In the genomic region with DNA sequence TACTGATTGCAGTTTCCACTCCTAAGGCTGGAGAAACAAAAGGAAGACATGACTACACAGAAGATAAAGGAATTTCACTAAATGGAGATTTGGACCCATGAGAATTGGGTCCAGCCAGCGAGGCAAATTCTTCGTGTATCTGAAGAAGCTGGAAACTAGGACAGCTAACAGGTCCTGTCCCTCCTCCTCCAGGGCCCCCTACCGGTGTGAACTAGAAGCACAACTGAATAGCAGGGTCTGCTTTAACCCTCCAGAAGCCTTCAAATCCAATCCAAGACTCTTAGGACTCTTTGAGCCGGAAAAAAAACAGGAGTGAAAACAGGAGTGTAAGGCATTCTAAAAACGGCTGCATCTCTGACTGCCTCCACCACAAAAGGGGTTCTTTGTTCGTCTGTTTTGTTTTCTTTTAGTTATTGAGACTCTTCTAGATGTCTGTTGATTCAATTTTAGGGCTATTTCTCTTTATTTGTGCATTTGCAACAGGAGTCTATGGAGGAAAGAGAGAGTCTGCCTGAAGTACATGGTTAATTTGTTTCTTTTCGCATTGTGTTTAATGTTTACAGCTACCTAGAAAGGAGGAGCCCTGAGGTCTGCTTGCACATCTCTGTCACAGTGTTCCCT, we compare ENCODE assay signal across 8 mouse cellular contexts. TPM values are rescaled to one million over a fixed set of nuclear protein-coding genes. Genes with fewer than 3 reads are reported as not detected.
DNase-seq lines count a peak whose midpoint lies in the region; ATAC-seq and TF ChIP-seq lines count a peak whose summit lies in the region.

No protein-coding gene starts in this region.

- no peak for TF ChIP-seq RAD21 in CH12.LX (IDR thresholded peaks at IDR 0.05; ENCODE audit: low read depth, low read length)

- peaks cover 12% of the 10 kb centered on the region for H3K4me1 ChIP-seq in heart, embryonic 15.5 days (replicated peaks)
- 0 out of 2 replicates have a peak, but pooled peaks cover 9% of the 10 kb centered on the region for H3K4me1 ChIP-seq in heart, embryonic 11.5 days (ENCODE audit: control insufficient read depth, insufficient read depth, low read length)
- H3K4me1 ChIP-seq in CH12.LX (ENCODE audit: control insufficient read depth in 1 of 2, insufficient read depth in 2 of 2): no peaks in the 10 kb centered on the region; a peak in 1 of 4 replicates
- peaks cover 3% of the 10 kb centered on the region; the same call in 1 of the 2 replicates for H3K4me1 ChIP-seq in liver, embryonic 11.5 days (replicated peaks; ENCODE audit: control insufficient read depth, insufficient read depth, low read length)

- no peaks in the 10 kb centered on the region for H3K36me3 ChIP-seq in heart, embryonic 15.5 days
- H3K36me3 ChIP-seq in heart, embryonic 11.5 days (ENCODE audit: control insufficient read depth, insufficient read depth, low read length): no peaks in the 10 kb centered on the region
- no peaks in the 10 kb centered on the region for H3K36me3 ChIP-seq in CH12.LX (replicated peaks in 1 of 2; ENCODE audit: control insufficient read depth in 1 of 2, insufficient read depth in 1 of 2, low read length in 1 of 2)
- no peaks in the 10 kb centered on the region for H3K36me3 ChIP-seq in liver, embryonic 11.5 days (ENCODE audit: control insufficient read depth, insufficient read depth, low read length)

- no peak overlapping the region for H3K9ac ChIP-seq in heart, embryonic 15.5 days
- no peak overlapping the region for H3K9ac ChIP-seq in heart, embryonic 11.5 days (ENCODE audit: low read depth, low read length)
- no peak overlapping the region for H3K9ac ChIP-seq in CH12.LX (ENCODE audit: insufficient read depth, low read depth)
- H3K9ac ChIP-seq in liver, embryonic 11.5 days (ENCODE audit: low read depth, low read length): no peak overlapping the region

- peaks cover 24% of the 10 kb centered on the region for H3K27me3 ChIP-seq in heart, embryonic 15.5 days
- H3K27me3 ChIP-seq in heart, embryonic 11.5 days (ENCODE audit: control insufficient read depth, insufficient read depth, low read length): peaks cover 22% of the 10 kb centered on the region
- no peaks in the 10 kb centered on the region for H3K27me3 ChIP-seq in CH12.LX (replicated peaks)
- H3K27me3 ChIP-seq in liver, embryonic 11.5 days (replicated peaks; ENCODE audit: control insufficient read depth, insufficient read depth, low read length): no peaks in the 10 kb centered on the region; the same call in 1 of the 2 replicates

- 43% methylated on average over 7 of the region's 7 CpGs for WGBS in heart, embryonic 15.5 days
- WGBS in heart, embryonic 11.5 days (ENCODE audit: insufficient replicate concordance): 47% methylated on average over 7 of the region's 7 CpGs
- WGBS in liver, embryonic 11.5 days: 52% methylated on average over 7 of the region's 7 CpGs

- dilution Hi-C loops in CH12.LX (cut with MboI; ENCODE audit: extremely low pct_ligation_motif_present, extremely low pct_unique_long_range_greater_than_20kb, low sequenced_read_pairs): no loop called here

- ATAC-seq in heart, embryonic 15.5 days (replicated peaks; ENCODE audit: insufficient number of reproducible peaks, insufficient read depth, low FRiP score, low read depth): no peak
- ATAC-seq in heart, embryonic 11.5 days (replicated peaks; ENCODE audit: insufficient number of reproducible peaks, low FRiP score, low TSS enrichment): no peak
- no peak for ATAC-seq in liver, embryonic 11.5 days (replicated peaks; ENCODE audit: low FRiP score)

- no peak overlapping the region for H3K4me3 ChIP-seq in heart, embryonic 15.5 days
- no peak overlapping the region for H3K4me3 ChIP-seq in heart, embryonic 11.5 days (ENCODE audit: low read depth, low read length)
- no peak overlapping the region for H3K4me3 ChIP-seq in CH12.LX (replicated peaks in 1 of 3; ENCODE audit: low read depth in 2 of 3, low read length in 2 of 3, poor library complexity in 1 of 3)
- H3K4me3 ChIP-seq in liver, embryonic 11.5 days (ENCODE audit: low read depth, low read length): no peak overlapping the region

- in situ Hi-C loops in CH12.LX (cut with MboI; ENCODE audit: low pct_ligation_motif_present, low pct_unique_long_range_greater_than_20kb, low sequenced_read_pairs): loop anchor here (5.0 kb wide), 1 partner anchor 181 kb away; no protein-coding TSS in a partner anchor

- TF ChIP-seq EP300 in CH12.LX (IDR thresholded peaks at IDR 0.05; ENCODE audit: low read length): no peak

- no peaks in the 10 kb centered on the region for H3K9me3 ChIP-seq in heart, embryonic 15.5 days (replicated peaks)
- no peaks in the 10 kb centered on the region for H3K9me3 ChIP-seq in heart, embryonic 11.5 days (replicated peaks; ENCODE audit: control insufficient read depth, low read length)
- no peaks in the 10 kb centered on the region for H3K9me3 ChIP-seq in CH12.LX (replicated peaks; ENCODE audit: low read length)
- no peaks in the 10 kb centered on the region for H3K9me3 ChIP-seq in liver, embryonic 11.5 days (ENCODE audit: control insufficient read depth, low read length)

- peak; percentile 36 to 56; a peak in 2 of 4 replicates for TF ChIP-seq CTCF in CH12.LX (conservative IDR thresholded peaks at IDR 0.05 in 1 of 2, IDR thresholded peaks at IDR 0.05 in 1 of 2; ENCODE audit: low read depth in 2 of 2, low read length in 2 of 2)

- TF ChIP-seq POLR2A in CH12.LX (IDR thresholded peaks at IDR 0.05; ENCODE audit: low read depth, low read length): no peak

- no peaks in the 10 kb centered on the region for H3K79me2 ChIP-seq in CH12.LX (replicated peaks; ENCODE audit: control insufficient read depth, extremely low read depth, insufficient read depth, poor library complexity, severe bottlenecking)

- peak overlapping the region; percentile 97 for H3K4me2 ChIP-seq in heart, embryonic 15.5 days
- H3K4me2 ChIP-seq in heart, embryonic 11.5 days: no peak overlapping the region
- H3K4me2 ChIP-seq in CH12.LX (ENCODE audit: insufficient read depth, low read depth, poor library complexity, severe bottlenecking): peak overlapping the region; percentile 47; the same call in 1 of the 2 replicates
- H3K4me2 ChIP-seq in liver, embryonic 11.5 days: peak overlapping the region; percentile 94

- peak; percentile 40 for DNase-seq in CH12.LX (ENCODE audit: extremely low read depth)
- DNase-seq in T-cell, adult 2 months (ENCODE audit: low spot score): peak; percentile 15
- no peak for DNase-seq in liver, embryonic 11.5 days (ENCODE audit: low spot score)
- DNase-seq in thymus, postnatal 4 days: peak; percentile 64
- no peak for DNase-seq in frontal cortex, postnatal 25 days (ENCODE audit: low spot score in 2 of 2)
- no peak for DNase-seq in kidney, adult 11 months

- H3K27ac ChIP-seq in heart, embryonic 15.5 days: no peak overlapping the region
- no peak overlapping the region; the same call in 1 of the 2 replicates for H3K27ac ChIP-seq in heart, embryonic 11.5 days (ENCODE audit: low read depth, low read length)
- H3K27ac ChIP-seq in CH12.LX (ENCODE audit: insufficient read depth, low read depth): no peak overlapping the region
- H3K27ac ChIP-seq in liver, embryonic 11.5 days (ENCODE audit: low read depth, low read length): no peak overlapping the region

TF ChIP-seq in CH12.LX, 34 proteins besides CTCF, POLR2A, EP300 and RAD21:
- TF ChIP-seq MXI1 (IDR thresholded peaks at IDR 0.05; ENCODE audit: low read depth, low read length) (no peak), MEF2A (IDR thresholded peaks at IDR 0.05; ENCODE audit: borderline replicate concordance, low read depth, low read length) (no peak), NELFE (IDR thresholded peaks at IDR 0.05; ENCODE audit: low read depth, low read length) (no peak), ELF1 (IDR thresholded peaks at IDR 0.05; ENCODE audit: low read depth, low read length) (no peak), IRF4 (IDR thresholded peaks at IDR 0.05; ENCODE audit: low read depth, low read length) (no peak), ZC3H11A (IDR thresholded peaks at IDR 0.05; ENCODE audit: low read depth, low read length) (no peak), HCFC1 (IDR thresholded peaks at IDR 0.05; ENCODE audit: low read depth, low read length) (no peak)
TF ChIP-seq in CH12.LX: peak in this region for 0.

RNA-seq across cellular contexts. Expression of a gene that starts 0.7 kb away (rescaled TPM):
- polyA plus RNA-seq in heart, embryonic 15.5 days (2015; fragmentation: Nextera tagmentation; extraction: Ambion mirVana): 0.38 TPM in 1 of 2 replicates, not detected in the other
- polyA plus RNA-seq in heart, embryonic 11.5 days (2014; fragmentation: Nextera tagmentation; extraction: Ambion mirVana): 0.11 and 0.24 TPM in 2 replicates
- not detected in 2 replicates for total RNA-seq in CH12.LX (2012; rRNA removed)
- not detected in 2 replicates for total RNA-seq in CH12.LX (2014; rRNA removed)
- polyA plus RNA-seq in CH12.LX (2012; ENCODE audit: insufficient read length, low read depth): not detected in 2 replicates
- 0.52 and 0.66 TPM in 2 replicates for polyA plus RNA-seq in liver, embryonic 11.5 days (2014; fragmentation: Nextera tagmentation; extraction: Ambion mirVana)

Comparison
In these comparisons a context has a peak if more than half of its experiments do, and no peak if none do; other contexts are left out.
1. DNase-seq: peak in CH12.LX (single experiment), T-cell, adult 2 months (single experiment) and thymus, postnatal 4 days (single experiment); none in liver, embryonic 11.5 days (single experiment), frontal cortex, postnatal 25 days (0 of 2) and kidney, adult 11 months (single experiment).